Mouse (Mus musculus): ENCODE results near the gene Ip6k1. TPM values are rescaled to one million over a fixed set of nuclear protein-coding genes. Genes with fewer than 3 reads are reported as not detected.

Gene Ip6k1
- polyA plus RNA-seq, 1 experiment from 2014 or later: 59.2 TPM

DNA sequence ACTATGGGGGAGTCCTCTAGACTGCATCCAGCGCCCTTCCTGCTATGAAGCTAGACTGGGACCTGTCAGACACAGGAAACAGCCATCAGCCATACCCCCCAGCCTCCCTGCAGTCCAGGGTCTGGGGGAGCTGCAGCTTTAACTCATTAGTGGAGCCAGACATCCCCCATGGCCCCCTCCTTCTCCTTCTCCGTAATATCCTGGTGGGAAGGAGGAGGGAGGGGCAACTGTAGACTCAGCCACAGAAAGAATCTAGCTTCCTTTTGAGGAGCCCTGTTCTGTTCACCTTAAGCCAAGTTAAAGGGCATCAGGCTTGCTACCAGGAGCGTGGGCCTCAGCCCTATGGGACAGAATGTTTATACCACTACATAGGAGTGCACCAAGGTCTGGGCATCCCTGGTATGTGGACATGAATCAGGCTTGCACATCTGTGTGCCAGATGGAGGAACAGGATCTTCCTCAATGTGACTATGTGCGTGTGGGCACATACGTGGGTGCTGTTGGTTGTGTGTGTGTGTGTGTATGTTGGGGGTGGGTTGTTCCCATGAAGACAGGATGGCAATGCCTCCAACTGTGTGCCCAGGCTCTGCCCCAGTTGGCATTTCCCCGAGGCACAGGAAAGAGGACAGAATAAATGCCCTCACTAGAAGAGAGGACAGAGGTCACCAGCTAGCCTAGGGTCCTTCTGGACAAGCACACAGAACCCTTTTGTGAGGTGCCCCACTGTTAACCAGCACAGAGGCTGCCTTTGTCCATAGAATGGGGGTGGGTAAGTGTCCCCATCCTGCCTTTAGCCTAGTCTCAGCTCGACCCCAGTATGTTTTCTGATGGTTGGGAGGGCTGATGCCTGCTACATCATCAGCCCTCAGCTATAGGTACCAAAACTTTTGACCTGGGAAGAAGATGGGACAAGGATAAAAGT lies 20.4 kb upstream of the Ip6k1 start:
- H3K4me1 ChIP-seq (ENCODE audit: insufficient read depth, low read length): peaks cover 35% of the 10 kb centered on the region
- ATAC-seq (ENCODE audit: low FRiP score, low TSS enrichment): peak; percentile 60
- H3K9ac ChIP-seq (replicated peaks; ENCODE audit: low read length): peak overlapping the region; percentile 70
- no peaks in the 10 kb centered on the region for H3K9me3 ChIP-seq (ENCODE audit: low read length)
- H3K4me3 ChIP-seq (ENCODE audit: low read length): peak overlapping the region; percentile 60
- H3K36me3 ChIP-seq (ENCODE audit: insufficient read depth, low read length): no peaks in the 10 kb centered on the region
- H3K4me2 ChIP-seq (replicated peaks; ENCODE audit: low read depth, low read length): peak overlapping the region; percentile 58
- peak overlapping the region; percentile 99 for H3K27ac ChIP-seq (ENCODE audit: low read length)
- 21% methylated on average over 7 of the region's 7 CpGs for WGBS
- H3K27me3 ChIP-seq (ENCODE audit: insufficient read depth, low read length): no peaks in the 10 kb centered on the region

DNA sequence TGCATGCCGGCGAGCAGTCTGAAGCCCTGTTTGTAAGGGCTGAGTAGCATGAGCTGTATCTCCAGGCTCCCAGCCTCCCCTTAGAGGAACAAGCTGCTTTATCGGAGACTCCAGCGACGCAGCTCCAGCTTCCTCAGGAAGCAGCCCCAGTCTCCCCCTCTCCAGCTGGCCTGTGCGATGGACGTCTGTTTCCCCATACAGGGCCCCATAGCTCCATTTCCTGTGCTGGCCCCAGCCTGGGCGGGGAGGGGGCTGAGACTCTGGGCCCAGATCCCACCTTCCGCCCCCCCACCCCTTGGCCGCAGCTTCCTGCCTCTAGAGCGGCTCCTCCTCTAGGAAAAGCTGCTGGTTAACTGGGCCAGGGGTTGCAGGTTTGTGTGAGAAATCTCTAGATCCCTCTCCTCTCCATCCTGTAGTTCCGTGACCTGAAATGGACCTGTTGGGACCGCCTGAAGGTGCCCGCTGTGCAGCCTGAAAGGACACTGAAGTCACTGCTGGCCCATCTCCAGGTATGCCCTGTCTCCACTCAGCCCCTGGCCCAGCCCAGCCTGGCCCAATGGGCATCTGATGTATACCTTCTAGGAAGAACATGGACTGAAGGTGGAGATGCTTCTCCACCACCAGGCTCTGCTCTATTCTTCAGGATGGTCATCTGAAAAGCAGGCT lies 19.5 kb upstream of the Ip6k1 start, which contains the start of gene Gm20661:
TSS of gene Gm20661 (plus strand) at position 378 of the 666 bp plus-strand sequence.
- no peaks in the 10 kb centered on the region for H3K9me3 ChIP-seq (ENCODE audit: low read length)
- peak; percentile 83 for ATAC-seq (ENCODE audit: low FRiP score, low TSS enrichment)
- peak within 1 kb of the TSS; percentile 60 for H3K4me3 ChIP-seq (ENCODE audit: low read length)
- peaks cover 35% of the 10 kb centered on the region for H3K4me1 ChIP-seq (ENCODE audit: insufficient read depth, low read length)
- 8% methylated on average over 14 of the region's 14 CpGs for WGBS
- H3K36me3 ChIP-seq (ENCODE audit: insufficient read depth, low read length): no peaks in the 10 kb centered on the region
- H3K27me3 ChIP-seq (ENCODE audit: insufficient read depth, low read length): no peaks in the 10 kb centered on the region; the same call in 1 of the 2 replicates
- H3K27ac ChIP-seq (ENCODE audit: low read length): peak within 1 kb of the TSS; percentile 99
- H3K4me2 ChIP-seq (replicated peaks; ENCODE audit: low read depth, low read length): peak within 1 kb of the TSS; percentile 58
- peak within 1 kb of the TSS; percentile 70 for H3K9ac ChIP-seq (replicated peaks; ENCODE audit: low read length)

DNA sequence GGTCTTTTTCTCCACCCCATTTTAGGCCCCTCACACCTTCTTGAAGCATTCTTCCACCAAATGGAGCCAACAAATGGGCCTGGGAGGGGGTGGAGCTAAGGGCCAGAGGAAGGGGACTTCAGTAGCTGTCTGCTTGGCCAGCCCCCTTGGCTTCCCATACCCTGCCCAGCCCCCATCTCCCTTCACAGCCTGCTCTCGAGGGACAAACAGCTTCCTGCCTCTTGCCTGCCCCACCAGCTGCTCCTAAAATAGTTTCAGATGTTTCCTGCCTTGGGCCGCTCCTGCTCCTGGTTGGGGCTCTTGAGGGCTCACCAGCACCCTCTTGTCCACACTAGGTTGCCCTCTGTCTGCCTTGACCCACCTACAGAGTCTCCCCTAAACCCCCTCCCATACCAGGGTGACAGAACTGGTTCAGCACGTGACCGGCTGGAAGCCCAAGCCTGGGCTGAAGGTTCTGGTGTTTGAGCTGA lies 18.8 kb upstream of the Ip6k1 start:
- no peaks in the 10 kb centered on the region for H3K36me3 ChIP-seq (ENCODE audit: insufficient read depth, low read length)
- H3K27ac ChIP-seq (ENCODE audit: low read length): peak overlapping the region; percentile 99
- peak overlapping the region; percentile 58 for H3K4me2 ChIP-seq (replicated peaks; ENCODE audit: low read depth, low read length)
- H3K27me3 ChIP-seq (ENCODE audit: insufficient read depth, low read length): no peaks in the 10 kb centered on the region; the same call in 1 of the 2 replicates
- peak overlapping the region; percentile 70 for H3K9ac ChIP-seq (replicated peaks; ENCODE audit: low read length)
- H3K4me1 ChIP-seq (ENCODE audit: insufficient read depth, low read length): peaks cover 35% of the 10 kb centered on the region
- no peaks in the 10 kb centered on the region for H3K9me3 ChIP-seq (ENCODE audit: low read length)
- WGBS: 12% methylated on average over 4 of the region's 4 CpGs
- ATAC-seq (ENCODE audit: low FRiP score, low TSS enrichment): peak; percentile 65
- peak overlapping the region; percentile 60 for H3K4me3 ChIP-seq (ENCODE audit: low read length)

DNA sequence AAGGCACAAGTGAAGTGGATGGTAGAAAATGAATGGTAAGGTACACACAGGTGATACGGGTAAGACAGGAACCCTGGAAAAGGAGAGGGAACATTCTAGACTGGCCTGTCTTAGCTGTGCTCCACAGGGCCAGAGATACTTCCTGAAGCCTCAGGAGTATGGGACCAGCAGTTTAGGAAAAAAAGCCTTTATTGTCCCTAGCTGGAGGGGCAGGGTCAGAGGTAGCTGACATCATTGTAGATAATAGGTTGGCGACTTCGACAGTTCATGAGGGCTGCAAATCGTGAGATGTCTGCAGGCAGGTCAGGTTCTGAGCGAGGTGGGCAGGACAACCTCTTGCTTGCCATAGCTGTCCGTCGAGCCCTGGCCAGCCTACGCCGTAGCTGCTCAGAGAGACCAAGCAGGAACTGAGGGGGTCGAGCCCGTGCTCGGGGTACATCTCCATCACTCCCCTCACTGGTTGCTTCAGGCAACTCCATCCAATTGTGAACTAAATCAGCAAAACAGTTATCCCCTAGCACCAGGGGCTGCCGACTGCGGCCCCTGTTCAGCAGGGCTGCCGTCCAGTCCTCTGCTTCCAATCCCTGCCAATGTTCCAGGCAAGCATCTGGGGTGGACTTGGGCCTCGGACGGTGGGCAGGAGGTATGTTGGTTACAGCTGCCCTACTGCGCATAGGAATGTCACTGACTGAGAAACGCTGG lies 18.1 kb upstream of the Ip6k1 start:
- H3K36me3 ChIP-seq (ENCODE audit: insufficient read depth, low read length): no peaks in the 10 kb centered on the region
- peak overlapping the region; percentile 58 for H3K4me2 ChIP-seq (replicated peaks; ENCODE audit: low read depth, low read length)
- H3K4me3 ChIP-seq (ENCODE audit: low read length): peak overlapping the region; percentile 60
- peaks cover 35% of the 10 kb centered on the region for H3K4me1 ChIP-seq (ENCODE audit: insufficient read depth, low read length)
- no peak for ATAC-seq (ENCODE audit: low FRiP score, low TSS enrichment)
- peak overlapping the region; percentile 68 for H3K9ac ChIP-seq (replicated peaks; ENCODE audit: low read length)
- peak overlapping the region; percentile 99 for H3K27ac ChIP-seq (ENCODE audit: low read length)
- 36% methylated on average over 19 of the region's 19 CpGs for WGBS
- no peaks in the 10 kb centered on the region for H3K9me3 ChIP-seq (ENCODE audit: low read length)
- no peaks in the 10 kb centered on the region; the same call in 1 of the 2 replicates for H3K27me3 ChIP-seq (ENCODE audit: insufficient read depth, low read length)

DNA sequence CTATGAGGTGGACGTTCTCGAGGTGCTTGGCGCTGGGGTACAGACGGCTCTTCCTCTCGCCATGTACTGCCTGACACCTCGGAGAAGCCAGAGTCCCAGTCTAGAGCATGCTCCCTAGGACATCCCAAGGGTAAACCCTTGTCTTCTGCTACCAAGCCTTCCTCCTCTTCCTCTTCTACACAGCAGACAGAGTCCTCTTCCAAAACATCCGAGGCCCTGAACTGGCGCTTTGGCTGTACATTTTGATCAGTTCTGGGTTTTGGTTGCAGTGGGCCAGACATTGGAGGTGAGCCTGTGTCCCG lies 17.6 kb upstream of the Ip6k1 start:
- Histone ChIP-seq H3K36me3 (ENCODE audit: insufficient read depth, low read length) (no peaks in the 10 kb centered on the region), H3K4me1 (ENCODE audit: insufficient read depth, low read length) (peaks cover 35% of the 10 kb centered on the region), H3K9ac (replicated peaks; ENCODE audit: low read length) (peak overlapping the region; percentile 68), H3K27me3 (ENCODE audit: insufficient read depth, low read length) (no peaks in the 10 kb centered on the region; the same call in 1 of the 2 replicates), H3K4me2 (replicated peaks; ENCODE audit: low read depth, low read length) (peak overlapping the region; percentile 58), H3K27ac (ENCODE audit: low read length) (peak overlapping the region; percentile 99), H3K4me3 (ENCODE audit: low read length) (peak overlapping the region; percentile 60), H3K9me3 (ENCODE audit: low read length) (no peaks in the 10 kb centered on the region)
- 33% methylated on average over 9 of the region's 9 CpGs for WGBS
- ATAC-seq (ENCODE audit: low FRiP score, low TSS enrichment): no peak

DNA sequence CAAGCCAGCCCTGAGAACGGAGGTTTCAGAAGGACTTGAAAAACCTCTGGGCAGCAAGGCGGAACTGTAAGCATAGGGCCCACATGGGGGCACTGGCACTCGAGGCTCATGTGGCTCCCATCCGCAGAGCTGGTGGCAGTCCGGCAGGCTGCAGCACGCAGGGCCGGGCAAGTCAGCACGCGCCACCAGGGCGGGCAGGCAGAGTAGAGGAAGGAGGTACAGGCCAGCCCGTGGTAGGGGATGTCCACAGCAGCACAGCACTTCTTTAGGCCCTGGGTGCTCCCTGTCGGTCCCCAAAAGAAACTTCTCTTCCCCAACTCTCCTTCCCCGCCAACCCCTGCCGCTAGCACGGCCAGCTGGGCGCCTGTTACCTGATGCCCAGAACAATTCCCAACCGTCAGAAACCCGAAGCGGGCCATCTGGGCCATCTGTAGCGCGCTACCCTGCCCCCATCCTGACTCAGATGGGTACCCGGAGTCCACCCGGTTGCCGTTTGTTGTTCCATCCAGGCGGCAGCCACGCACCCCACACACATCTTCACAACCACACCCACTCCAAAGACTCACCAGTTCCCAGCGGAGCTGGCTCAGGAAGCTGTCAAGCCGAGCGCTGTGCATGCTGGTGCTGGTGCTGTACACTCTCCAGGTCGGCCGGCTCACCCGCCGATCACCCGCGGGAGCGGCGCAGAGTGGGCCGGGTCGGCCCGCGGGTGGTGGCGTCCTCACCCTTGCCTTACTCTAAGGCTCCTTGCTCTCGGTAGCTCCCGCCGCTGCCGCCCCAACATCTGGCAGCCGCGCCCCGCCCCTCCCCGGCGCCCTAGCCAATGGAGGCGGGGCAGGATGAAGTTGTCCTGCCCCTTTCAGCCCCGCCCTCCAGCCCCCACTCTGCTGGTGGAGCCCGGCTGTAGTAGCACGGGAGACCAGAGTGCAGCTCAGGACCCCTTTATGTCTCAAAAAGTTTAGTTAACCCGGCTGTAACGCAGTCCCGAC lies 16.9 kb upstream of the Ip6k1 start, which contains the start of gene Inka1:
TSS of gene Inka1 (minus strand) at position 749 of the 989 bp plus-strand sequence.
- peaks cover 35% of the 10 kb centered on the region for H3K4me1 ChIP-seq (ENCODE audit: insufficient read depth, low read length)
- peak within 1 kb of the TSS; percentile 60 for H3K4me3 ChIP-seq (ENCODE audit: low read length)
- no peaks in the 10 kb centered on the region for H3K36me3 ChIP-seq (ENCODE audit: insufficient read depth, low read length)
- peak within 1 kb of the TSS; percentile 99 for H3K27ac ChIP-seq (ENCODE audit: low read length)
- no peaks in the 10 kb centered on the region for H3K9me3 ChIP-seq (ENCODE audit: low read length)
- 0% methylated on average over 57 of the region's 58 CpGs for WGBS
- peak within 1 kb of the TSS; percentile 58 for H3K4me2 ChIP-seq (replicated peaks; ENCODE audit: low read depth, low read length)
- peak; percentile 62 for ATAC-seq (ENCODE audit: low FRiP score, low TSS enrichment)
- H3K9ac ChIP-seq (replicated peaks; ENCODE audit: low read length): peak within 1 kb of the TSS; percentile 68
- no peaks in the 10 kb centered on the region; the same call in 1 of the 2 replicates for H3K27me3 ChIP-seq (ENCODE audit: insufficient read depth, low read length)

DNA sequence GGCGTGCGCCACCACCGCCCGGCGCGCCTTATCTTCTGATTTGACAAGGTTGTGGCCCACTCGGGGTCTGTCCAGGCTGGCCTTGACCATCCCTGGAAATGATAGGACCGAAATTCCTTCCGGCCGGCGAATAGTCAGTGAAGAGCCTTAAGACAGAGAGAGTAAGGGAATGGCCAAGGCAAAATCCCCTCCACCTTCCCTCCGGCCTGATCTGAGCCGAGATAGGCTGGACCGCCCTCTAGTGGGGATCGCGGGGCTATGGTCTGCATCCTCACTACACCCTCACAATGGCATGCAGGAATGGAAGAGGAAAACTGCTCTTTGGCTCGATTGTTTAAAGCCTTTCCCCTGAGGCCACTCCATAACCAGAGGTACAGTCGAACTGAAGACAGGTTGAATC lies 15.9 kb upstream of the Ip6k1 start:
- H3K36me3 ChIP-seq (ENCODE audit: insufficient read depth, low read length): no peaks in the 10 kb centered on the region
- H3K27me3 ChIP-seq (ENCODE audit: insufficient read depth, low read length): no peaks in the 10 kb centered on the region; the same call in 1 of the 2 replicates
- H3K27ac ChIP-seq (ENCODE audit: low read length): peak overlapping the region; percentile 99
- peak overlapping the region; percentile 58 for H3K4me2 ChIP-seq (replicated peaks; ENCODE audit: low read depth, low read length)
- no peaks in the 10 kb centered on the region for H3K9me3 ChIP-seq (ENCODE audit: low read length)
- H3K9ac ChIP-seq (replicated peaks; ENCODE audit: low read length): peak overlapping the region; percentile 68; the same call in 1 of the 2 replicates
- peak overlapping the region; percentile 60 for H3K4me3 ChIP-seq (ENCODE audit: low read length)
- peaks cover 25% of the 10 kb centered on the region for H3K4me1 ChIP-seq (ENCODE audit: insufficient read depth, low read length)
- WGBS: 2% methylated on average over 18 of the region's 18 CpGs
- ATAC-seq (ENCODE audit: low FRiP score, low TSS enrichment): peak; percentile 50

DNA sequence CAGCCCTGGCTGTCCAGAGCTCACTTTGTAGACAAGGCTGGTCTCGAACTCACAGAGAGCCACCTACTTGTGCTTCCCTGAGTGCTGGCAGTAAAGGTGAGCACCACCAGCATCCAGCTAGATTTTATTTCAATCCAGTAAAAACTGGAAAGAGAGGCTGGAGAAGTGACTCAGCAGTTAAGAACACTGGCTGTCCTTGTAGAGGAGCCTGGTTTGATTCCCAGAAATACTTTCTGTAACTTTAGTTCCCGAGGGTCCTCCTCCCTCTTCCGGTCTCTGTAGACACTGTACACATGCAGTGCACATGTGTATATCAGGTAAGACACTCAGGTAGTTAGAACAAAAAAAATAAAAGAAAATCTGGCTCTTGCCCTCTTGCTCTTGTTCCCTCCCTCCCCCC lies 14.4 kb upstream of the Ip6k1 start:
- no peak overlapping the region for H3K9ac ChIP-seq (replicated peaks; ENCODE audit: low read length)
- H3K4me3 ChIP-seq (ENCODE audit: low read length): no peak overlapping the region
- ATAC-seq (ENCODE audit: low FRiP score, low TSS enrichment): no peak
- H3K36me3 ChIP-seq (ENCODE audit: insufficient read depth, low read length): no peaks in the 10 kb centered on the region
- 58% methylated on average over 3 of the region's 3 CpGs for WGBS
- no peak overlapping the region for H3K27ac ChIP-seq (ENCODE audit: low read length)
- no peaks in the 10 kb centered on the region for H3K9me3 ChIP-seq (ENCODE audit: low read length)
- H3K4me1 ChIP-seq (ENCODE audit: insufficient read depth, low read length): peaks cover 12% of the 10 kb centered on the region
- H3K27me3 ChIP-seq (ENCODE audit: insufficient read depth, low read length): no peaks in the 10 kb centered on the region; the same call in 1 of the 2 replicates
- H3K4me2 ChIP-seq (replicated peaks; ENCODE audit: low read depth, low read length): no peak overlapping the region

Data from kidney, embryonic 16.5 days (tissue).